Mouse (Mus musculus) G1E (cell line): Measurements from ENCODE around the gene Col1a1.

Experiments
- CTCF ChIP-seq: IDR thresholded peaks from 2 replicates; pipeline ENCODE4 v1.5.1; 2012; ENCODE audit warnings: low read depth, low read length, inconsistent platforms, mixed read lengths
- TAL1 ChIP-seq: conservative IDR thresholded peaks from 2 replicates; pipeline ENCODE4 v1.6.1; 2012; ENCODE audit warnings: low read depth, low read length, inconsistent platforms, mixed read lengths

DNA sequence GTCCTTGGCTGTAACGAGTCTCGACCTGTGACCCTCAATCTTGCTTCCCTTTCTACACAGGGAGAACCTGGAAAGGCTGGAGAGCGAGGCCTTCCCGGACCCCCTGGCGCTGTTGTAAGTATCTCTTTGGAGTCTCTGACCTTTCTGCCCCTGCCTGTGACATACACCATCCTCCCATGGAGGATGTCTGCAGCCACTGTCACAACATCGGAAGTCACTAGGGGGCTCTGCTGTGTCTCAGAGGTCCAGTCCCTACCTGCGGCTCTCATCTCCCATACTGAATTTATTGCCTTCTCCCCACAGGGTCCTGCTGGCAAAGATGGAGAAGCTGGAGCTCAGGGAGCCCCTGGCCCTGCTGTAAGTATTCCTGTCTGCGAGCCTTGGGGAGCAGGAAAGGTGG lies 8.3 kb downstream of the Col1a1 start:
- TF ChIP-seq CTCF (no peak), TAL1 (no peak)
